Mouse (Mus musculus) layer of hippocampus, postnatal 25 days (tissue): ENCODE data around the gene Wdr95. TPM values are rescaled to one million over a fixed set of nuclear protein-coding genes. Genes with fewer than 3 reads are reported as not detected.

Experiments used
- DNase-seq, 2 experiments: peaks; one replicate each; pipeline ENCODE4 v3.0.0; 2022; ENCODE audit warnings: mixed read lengths in 2 of 2, low spot score in 1 of 2; ENCODE audit errors: extremely low spot score in 1 of 2
- total RNA-seq, 2 experiments: library from RNA; stranded (reverse); gene quantifications; 2 replicates each; pipeline ENCODE4 v1.2.3; 2021

Wdr95 gene
- total RNA-seq, 2 experiments from 2014 or later: 0.87 to 1.7 TPM

GRCm38 (mm10) chr5:149650179-149650553, 121.7 kb downstream of the Wdr95 start:
- no peak for DNase-seq

- no peak for DNase-seq
Observed at GRCm38 (mm10) chr5:149655636-149656035, 127.2 kb downstream of the Wdr95 start.

GRCm38 (mm10) chr5:149658022-149658421, 129.5 kb downstream of the Wdr95 start:
- no peak for DNase-seq

GRCm38 (mm10) chr5:149658741-149659413, 130.4 kb downstream of the Wdr95 start:
- DNase-seq: no peak

- DNase-seq: no peak
Observed at GRCm38 (mm10) chr5:149659414-149659780, 130.9 kb downstream of the Wdr95 start.

GRCm38 (mm10) chr5:149661428-149661827, 132.9 kb downstream of the Wdr95 start:
- DNase-seq: no peak

Other genes with a start within 250 kb of the Wdr95 start
- gene Medag, start 116.9 kb upstream of the Wdr95 start, total RNA-seq: 1 to 10 TPM; 2.1 to 2.6 TPM
- not detected for gene Tex26, start 89.0 kb upstream of the Wdr95 start, total RNA-seq
- gene Hsph1, start 107.7 kb downstream of the Wdr95 start, total RNA-seq: 100 to 1,000 TPM; 326 to 347 TPM
- 10 to 100 TPM; 12.3 to 14.5 TPM for gene B3glct, start 149.6 kb downstream of the Wdr95 start, total RNA-seq